Mouse (Mus musculus): ENCODE measurements around the gene R3hdm4.

DNA sequence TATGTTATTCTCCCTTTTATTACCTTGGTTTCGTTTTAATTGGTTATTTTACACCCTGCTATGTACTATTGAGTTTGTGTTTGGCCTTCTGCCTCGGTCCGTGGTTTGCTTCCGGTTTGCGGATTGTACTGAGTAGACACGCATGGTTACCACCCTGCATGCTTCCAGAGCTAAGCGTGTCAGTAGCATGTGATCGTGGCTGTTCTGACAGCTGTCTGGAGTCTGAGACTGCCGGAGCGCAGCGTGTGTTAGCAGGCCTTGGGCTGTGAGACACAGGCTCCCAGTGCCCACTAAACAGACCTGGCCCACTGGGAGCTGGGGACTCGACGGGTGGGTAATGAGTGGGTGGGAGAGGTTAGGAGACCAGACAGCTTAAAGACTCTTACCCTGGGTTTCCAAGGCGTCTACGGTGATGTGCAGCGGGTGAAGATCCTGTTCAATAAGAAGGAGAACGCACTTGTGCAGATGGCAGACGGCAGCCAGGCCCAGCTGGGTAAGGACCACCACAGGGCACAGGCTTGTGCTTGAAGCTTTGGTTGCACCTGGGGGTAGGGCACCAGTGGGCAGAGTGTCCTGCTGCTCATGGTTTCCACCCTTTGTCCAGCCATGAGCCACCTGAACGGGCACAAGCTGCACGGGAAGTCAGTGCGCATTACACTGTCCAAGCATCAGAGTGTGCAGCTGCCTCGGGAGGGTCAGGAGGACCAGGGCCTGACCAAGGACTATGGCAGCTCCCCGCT lies 58.8 kb downstream of the R3hdm4 start:
- TF ChIP-seq CTCF (conservative IDR thresholded peaks at IDR 0.05 in 1 of 2, IDR thresholded peaks at IDR 0.05 in 1 of 2; ENCODE audit: low read depth in 2 of 2, low read length in 2 of 2) (no peak), ETS1 (conservative IDR thresholded peaks at IDR 0.05; ENCODE audit: low read depth, low read length) (no peak), KAT2A (IDR thresholded peaks at IDR 0.05; ENCODE audit: insufficient replicate concordance, low read length) (no peak), EP300 (IDR thresholded peaks at IDR 0.05; ENCODE audit: low read length) (no peak), NRF1 (IDR thresholded peaks at IDR 0.05; ENCODE audit: low read depth, low read length) (no peak), UBTF (IDR thresholded peaks at IDR 0.05; ENCODE audit: low read depth, low read length) (no peak), JUND (conservative IDR thresholded peaks at IDR 0.05; ENCODE audit: low read depth, low read length) (no peak), USF1 (IDR thresholded peaks at IDR 0.05; ENCODE audit: low read depth, low read length) (no peak), POLR2A (IDR thresholded peaks at IDR 0.05; ENCODE audit: low read depth, low read length) (no peak), NELFE (IDR thresholded peaks at IDR 0.05; ENCODE audit: low read depth, low read length) (no peak), E2F4 (IDR thresholded peaks at IDR 0.05; ENCODE audit: insufficient replicate concordance, low read depth, low read length) (no peak), ZNF384 (IDR thresholded peaks at IDR 0.05; ENCODE audit: low read depth, low read length) (no peak)

Measured in CH12.LX (cell line).